Mouse (Mus musculus) CH12.LX (cell line): ENCODE results near the gene Hoxb2.

Experiments
- CHD1 ChIP-seq: IDR thresholded peaks from 2 replicates; pipeline ENCODE4 v1.6.1; 2012; ENCODE audit warnings: low read depth, low read length, improper control_type of control experiment, inconsistent platforms
- CTCF ChIP-seq, 2 experiments: IDR thresholded peaks in 1 of 2; conservative IDR thresholded peaks in 1 of 2; 2 replicates each; pipeline ENCODE4 v1.5.1; 2011 to 2012; ENCODE audit warnings: low read depth in 2 of 2, low read length in 2 of 2, improper control_type of control experiment in 1 of 2, inconsistent platforms in 1 of 2, mild to moderate bottlenecking in 1 of 2, moderate library complexity in 1 of 2
- EP300 ChIP-seq: IDR thresholded peaks from 2 replicates; pipeline ENCODE4 v1.6.1; 2011; ENCODE audit warnings: low read length, improper control_type of control experiment
- ETS1 ChIP-seq: conservative IDR thresholded peaks from 2 replicates; pipeline ENCODE4 v1.6.1; 2012; ENCODE audit warnings: low read depth, mild to moderate bottlenecking, inconsistent platforms, low read length, improper control_type of control experiment, moderate library complexity
- KAT2A ChIP-seq: IDR thresholded peaks from 2 replicates; pipeline ENCODE4 v1.6.1; 2012; ENCODE audit warnings: low read length, improper control_type of control experiment, inconsistent platforms; ENCODE audit not compliant: insufficient replicate concordance
- MAX ChIP-seq: IDR thresholded peaks from 2 replicates; pipeline ENCODE4 v1.6.1; 2011; ENCODE audit warnings: low read length, improper control_type of control experiment
- NRF1 ChIP-seq: IDR thresholded peaks from 2 replicates; pipeline ENCODE4 v1.6.1; 2014; ENCODE audit warnings: low read depth, mild to moderate bottlenecking, inconsistent platforms, low read length, improper control_type of control experiment, moderate library complexity
- POLR2A ChIP-seq: IDR thresholded peaks from 2 replicates; pipeline ENCODE4 v1.6.1; 2011; ENCODE audit warnings: low read depth, mild to moderate bottlenecking, improper control_type of control experiment, low read length
- TBP ChIP-seq: conservative IDR thresholded peaks from 2 replicates; pipeline ENCODE4 v1.6.1; 2011; ENCODE audit warnings: low read depth, low read length, improper control_type of control experiment
- ZC3H11A ChIP-seq: IDR thresholded peaks from 2 replicates; pipeline ENCODE4 v1.6.1; 2012; ENCODE audit warnings: low read depth, mild to moderate bottlenecking, inconsistent platforms, low read length, improper control_type of control experiment

DNA sequence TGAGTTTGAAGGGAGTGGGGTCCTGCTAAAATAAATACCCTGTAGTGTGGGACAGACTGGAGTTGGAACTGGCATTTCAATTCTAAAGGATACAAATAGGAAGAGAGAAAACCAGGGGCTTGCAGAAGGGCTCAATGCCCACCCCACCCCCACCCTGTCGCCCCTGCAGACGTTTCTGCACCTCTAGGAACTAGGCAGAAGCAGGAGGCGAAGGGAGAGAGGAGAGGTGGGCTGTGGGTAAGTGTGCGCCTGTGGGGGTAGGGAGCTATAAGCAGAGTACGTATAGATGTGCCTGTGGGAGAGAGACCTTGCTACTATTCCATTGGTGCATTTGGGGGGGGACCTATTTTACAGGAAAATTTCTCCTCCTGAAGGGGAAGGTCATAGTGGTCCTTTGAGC lies 22.6 kb upstream of the Hoxb2 start:
- TF ChIP-seq EP300 (no peak), TBP (no peak), KAT2A (no peak), POLR2A (no peak), CTCF (conservative IDR thresholded peaks at IDR 0.05 in 1 of 2, IDR thresholded peaks at IDR 0.05 in 1 of 2; ENCODE audit: low read depth in 2 of 2, low read length in 2 of 2) (no peak), ETS1 (no peak), MAX (no peak), NRF1 (no peak), CHD1 (no peak), ZC3H11A (no peak)
